Mouse (Mus musculus) liver, embryonic 12.5 days (tissue): ENCODE data around the gene Cwc25. TPM values are rescaled to one million over a fixed set of nuclear protein-coding genes. Genes with fewer than 3 reads are reported as not detected.

Experiments used
- ATAC-seq: fragments of 200-750 bp; cut with Nextera tagmentation; 2 replicates; pipeline ENCODE4 v1.8.0; 2017; ENCODE audit warnings: moderate number of reproducible peaks, mild to moderate bottlenecking, moderate library complexity
- H3K27ac ChIP-seq: fragments of 300-500 bp; sonication (generic); 2 replicates; pipeline ENCODE4 v1.5.1; 2016; ENCODE audit warnings: mild to moderate bottlenecking
- H3K27me3 ChIP-seq: fragments of 300-500 bp; sonication (generic); replicated peaks from 2 replicates; pipeline ENCODE4 v1.6.1; 2016; ENCODE audit warnings: mild to moderate bottlenecking, moderate library complexity
- H3K36me3 ChIP-seq: fragments of 300-500 bp; sonication (generic); 2 replicates; pipeline ENCODE4 v1.6.1; 2016; ENCODE audit warnings: mild to moderate bottlenecking, moderate library complexity
- H3K4me1 ChIP-seq: fragments of 300-500 bp; sonication (generic); 2 replicates; pipeline ENCODE4 v1.6.1; 2016
- H3K4me2 ChIP-seq: fragments of 300-500 bp; sonication (generic); 2 replicates; pipeline ENCODE4 v1.6.1; 2016; ENCODE audit warnings: mild to moderate bottlenecking, moderate library complexity
- H3K4me3 ChIP-seq: fragments of 300-500 bp; sonication (generic); 2 replicates; pipeline ENCODE4 v1.5.1; 2016; ENCODE audit warnings: mild to moderate bottlenecking, moderate library complexity
- H3K9ac ChIP-seq: fragments of 300-500 bp; sonication (generic); 2 replicates; pipeline ENCODE4 v1.6.1; 2016; ENCODE audit warnings: mild to moderate bottlenecking, moderate library complexity
- H3K9me3 ChIP-seq: fragments of 300-500 bp; sonication (generic); replicated peaks from 2 replicates; pipeline ENCODE4 v1.6.1; 2016; ENCODE audit warnings: mild to moderate bottlenecking, moderate library complexity
- WGBS: fragments of 180-500 bp; shearing (Covaris S2); methylation state at CpG from one replicate; pipeline ENCODE4 v1.1.7; 2016; ENCODE audit not compliant: insufficient replicate concordance; 5-methylcytosine and 5-hydroxymethylcytosine counted together
- polyA plus RNA-seq: library from polyadenylated mRNA; unstranded; fragments of >200 nt; fragmentation: Nextera tagmentation; extraction: Ambion mirVana; gene quantifications from 2 replicates; pipeline ENCODE4 v1.2.1, GENCODE M21; 2016

The Cwc25 gene
- polyA plus RNA-seq, 1 experiment from 2014 or later: 10.7 TPM

- Histone ChIP-seq H3K27me3 (no peaks in the 10 kb centered on the region), H3K36me3 (peaks cover 28% of the 10 kb centered on the region), H3K4me3 (no peak overlapping the region), H3K9ac (no peak overlapping the region), H3K27ac (0 out of 2 replicates have a peak overlapping the region, but pooled peaks have one; percentile 47), H3K4me2 (no peak overlapping the region), H3K9me3 (no peaks in the 10 kb centered on the region), H3K4me1 (peaks cover 93% of the 10 kb centered on the region)
- ATAC-seq: no peak
- WGBS: 60% methylated on average over 2 of the region's 2 CpGs
Observed at GRCm38 (mm10) chr11:97808093-97808492, 41.7 kb upstream of the Cwc25 start.

- Histone ChIP-seq H3K4me2 (no peak overlapping the region), H3K4me1 (peaks cover 92% of the 10 kb centered on the region), H3K4me3 (no peak overlapping the region), H3K27me3 (no peaks in the 10 kb centered on the region), H3K36me3 (peaks cover 27% of the 10 kb centered on the region), H3K9ac (no peak overlapping the region), H3K27ac (0 out of 2 replicates have a peak overlapping the region, but pooled peaks have one; percentile 47), H3K9me3 (no peaks in the 10 kb centered on the region)
- WGBS: 38% methylated on average over 6 of the region's 6 CpGs
- ATAC-seq: no peak
Observed at GRCm38 (mm10) chr11:97807626-97808025, 41.3 kb upstream of the Cwc25 start.

GRCm38 (mm10) chr11:97806613-97806964, 40.2 kb upstream of the Cwc25 start:
- Histone ChIP-seq H3K9ac (no peak overlapping the region), H3K4me3 (no peak overlapping the region), H3K36me3 (peaks cover 25% of the 10 kb centered on the region), H3K4me1 (peaks cover 92% of the 10 kb centered on the region), H3K27me3 (no peaks in the 10 kb centered on the region), H3K9me3 (no peaks in the 10 kb centered on the region), H3K27ac (no peak overlapping the region), H3K4me2 (no peak overlapping the region)
- WGBS: 74% methylated on average over 7 of the region's 7 CpGs
- no peak for ATAC-seq

GRCm38 (mm10) chr11:97805662-97806612, 39.6 kb upstream of the Cwc25 start:
- peaks cover 92% of the 10 kb centered on the region for H3K4me1 ChIP-seq
- no peaks in the 10 kb centered on the region for H3K9me3 ChIP-seq
- no peak overlapping the region for H3K9ac ChIP-seq
- peaks cover 24% of the 10 kb centered on the region for H3K36me3 ChIP-seq
- WGBS: 55% methylated on average over 15 of the region's 15 CpGs
- no peak overlapping the region for H3K4me3 ChIP-seq
- H3K4me2 ChIP-seq: 0 out of 2 replicates have a peak overlapping the region, but pooled peaks have one; percentile 21
- H3K27ac ChIP-seq: peak overlapping the region; percentile 55
- no peak for ATAC-seq
- H3K27me3 ChIP-seq: no peaks in the 10 kb centered on the region

- Histone ChIP-seq H3K4me3 (no peak overlapping the region), H3K9ac (no peak overlapping the region), H3K27ac (peak overlapping the region; percentile 55), H3K9me3 (no peaks in the 10 kb centered on the region), H3K36me3 (peaks cover 21% of the 10 kb centered on the region), H3K4me2 (peak overlapping the region; percentile 21), H3K4me1 (peaks cover 92% of the 10 kb centered on the region), H3K27me3 (no peaks in the 10 kb centered on the region)
- 41% methylated on average over 9 of the region's 9 CpGs for WGBS
- no peak for ATAC-seq
Observed at GRCm38 (mm10) chr11:97804841-97805661, 38.7 kb upstream of the Cwc25 start.

- no peaks in the 10 kb centered on the region for H3K9me3 ChIP-seq
- no peaks in the 10 kb centered on the region for H3K27me3 ChIP-seq
- peaks cover 93% of the 10 kb centered on the region for H3K4me1 ChIP-seq
- no peak for ATAC-seq
- H3K9ac ChIP-seq: no peak overlapping the region
- peak overlapping the region; percentile 32; the same call in 1 of the 2 replicates for H3K27ac ChIP-seq
- H3K36me3 ChIP-seq: peaks cover 13% of the 10 kb centered on the region
- H3K4me2 ChIP-seq: no peak overlapping the region
- no peak overlapping the region for H3K4me3 ChIP-seq
- WGBS: 51% methylated on average over 5 of the region's 5 CpGs
Observed at GRCm38 (mm10) chr11:97803847-97804246, 37.5 kb upstream of the Cwc25 start.

- Histone ChIP-seq H3K27me3 (no peaks in the 10 kb centered on the region), H3K9ac (no peak overlapping the region), H3K4me2 (0 out of 2 replicates have a peak overlapping the region, but pooled peaks have one; percentile 98), H3K27ac (peak overlapping the region; percentile 38; the same call in 1 of the 2 replicates), H3K9me3 (no peaks in the 10 kb centered on the region), H3K36me3 (peaks cover 5% of the 10 kb centered on the region), H3K4me1 (peaks cover 91% of the 10 kb centered on the region), H3K4me3 (no peak overlapping the region)
- 56% methylated on average over 6 of the region's 6 CpGs for WGBS
- no peak for ATAC-seq
Observed at GRCm38 (mm10) chr11:97802495-97802894, 36.1 kb upstream of the Cwc25 start.

- peaks cover 5% of the 10 kb centered on the region for H3K36me3 ChIP-seq
- H3K4me1 ChIP-seq: peaks cover 91% of the 10 kb centered on the region
- no peak overlapping the region for H3K9ac ChIP-seq
- H3K4me2 ChIP-seq: peak overlapping the region; percentile 98
- H3K9me3 ChIP-seq: no peaks in the 10 kb centered on the region
- no peak overlapping the region for H3K4me3 ChIP-seq
- ATAC-seq: no peak
- no peaks in the 10 kb centered on the region for H3K27me3 ChIP-seq
- WGBS: 10% methylated on average over 1 of the region's 1 CpGs
- 0 out of 2 replicates have a peak overlapping the region, but pooled peaks have one; percentile 10 for H3K27ac ChIP-seq
Observed at GRCm38 (mm10) chr11:97802194-97802470, 35.8 kb upstream of the Cwc25 start.

GRCm38 (mm10) chr11:97801409-97802193, 35.2 kb upstream of the Cwc25 start:
- peak overlapping the region; percentile 69 for H3K4me3 ChIP-seq
- H3K4me1 ChIP-seq: peaks cover 90% of the 10 kb centered on the region
- ATAC-seq: no peak
- H3K9me3 ChIP-seq: no peaks in the 10 kb centered on the region
- WGBS: 24% methylated on average over 8 of the region's 8 CpGs
- no peaks in the 10 kb centered on the region for H3K27me3 ChIP-seq
- H3K27ac ChIP-seq: peak overlapping the region; percentile 10; the same call in 1 of the 2 replicates
- H3K36me3 ChIP-seq: peaks cover under 1% of the 10 kb centered on the region; the same call in 1 of the 2 replicates
- peak overlapping the region; percentile 98 for H3K4me2 ChIP-seq
- H3K9ac ChIP-seq: peak overlapping the region; percentile 77

- H3K9me3 ChIP-seq: no peaks in the 10 kb centered on the region
- no peaks in the 10 kb centered on the region for H3K27me3 ChIP-seq
- peaks cover 86% of the 10 kb centered on the region for H3K4me1 ChIP-seq
- no peak for ATAC-seq
- WGBS: 9% methylated on average over 17 of the region's 17 CpGs
- peak overlapping the region; percentile 85 for H3K27ac ChIP-seq
- H3K4me3 ChIP-seq: peak overlapping the region; percentile 69
- H3K4me2 ChIP-seq: peak overlapping the region; percentile 98
- H3K36me3 ChIP-seq: no peaks in the 10 kb centered on the region
- H3K9ac ChIP-seq: peak overlapping the region; percentile 77
Observed at GRCm38 (mm10) chr11:97800691-97801408, 34.5 kb upstream of the Cwc25 start.
